Mouse (Mus musculus) urinary bladder, postnatal 10 days (tissue): Measurements from ENCODE around the gene Olfr698.
"Not testable (repeated sequence)": the region's sequence is repeated elsewhere in the genome, so short reads cannot be mapped to it uniquely, and the experiment has no call there.

Source experiments
- DNase-seq: peaks from one replicate; pipeline ENCODE4 v3.0.0; 2022; ENCODE audit warnings: low spot score

Olfr698 gene

GRCm38 (mm10) chr7:106755297-106755696 lies at the start of gene Olfr698:
TSS of gene Olfr698 (minus strand) at chr7:106755397.
- no peak for DNase-seq

DNA sequence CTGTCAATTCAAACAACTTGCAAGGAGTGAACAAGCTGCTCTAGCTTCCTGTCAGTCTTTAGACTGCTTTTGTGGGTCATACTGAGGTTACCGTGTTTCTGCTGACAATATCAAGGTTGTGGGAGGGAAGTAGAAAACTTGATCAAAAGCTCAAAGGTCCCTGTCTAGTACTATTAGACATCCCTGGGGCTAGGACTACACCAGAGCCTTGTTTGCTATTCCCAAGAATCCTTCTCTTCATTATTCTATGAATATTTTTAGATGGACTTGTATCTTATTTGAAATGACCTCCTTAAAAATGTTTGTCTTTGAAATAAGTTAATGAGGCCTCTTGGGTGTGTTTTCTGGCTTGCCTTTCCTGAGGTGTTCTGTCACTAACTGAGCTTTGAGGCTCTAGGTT lies 37.9 kb upstream of the Olfr698 start, which contains the start of gene Olfr699:
Gene Olfr699 (minus strand): TSS at position 101 of the 400 bp plus-strand sequence.
- no peak for DNase-seq

DNA sequence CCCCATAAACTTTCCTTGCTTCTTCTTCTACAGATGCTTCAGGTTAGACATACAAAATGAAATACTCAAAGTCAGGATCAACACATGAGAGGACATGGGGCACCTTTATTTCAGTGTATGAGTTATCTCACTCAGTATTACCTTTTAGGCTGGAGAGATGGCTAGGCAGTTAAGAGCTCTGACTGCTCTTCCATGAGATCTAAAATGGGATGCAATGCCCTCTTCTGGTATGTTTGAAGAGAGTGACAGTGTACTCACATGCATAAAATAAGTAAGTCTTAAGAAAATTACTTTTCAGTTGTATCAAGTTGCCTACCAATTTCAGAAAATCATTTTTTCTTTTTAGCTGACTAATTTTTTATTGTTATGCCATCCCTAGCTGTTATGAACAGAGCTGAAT lies 33.1 kb upstream of the Olfr698 start:
- DNase-seq, result no peak

- not testable (repeated sequence) for DNase-seq
Observed at GRCm38 (mm10) chr7:106761008-106761407, 5.8 kb upstream of the Olfr698 start.

DNA sequence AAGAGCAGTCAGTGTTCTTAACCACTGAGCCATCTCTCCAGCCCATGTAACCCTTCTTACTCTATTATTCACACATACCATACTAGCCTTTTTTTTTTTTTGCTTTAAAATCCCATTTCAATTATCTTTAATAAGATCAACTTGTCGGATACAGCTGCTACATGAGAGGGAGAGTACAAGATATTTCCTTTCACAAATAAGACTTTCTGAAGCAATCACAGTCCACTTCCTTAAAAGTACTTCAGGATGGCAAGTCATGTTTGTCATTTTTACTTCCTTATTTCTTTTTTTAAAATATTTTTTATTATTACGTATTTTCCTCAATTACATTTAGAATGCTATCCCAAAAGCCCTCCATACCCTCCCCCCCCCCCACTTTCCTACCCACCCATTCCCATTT lies 3.6 kb upstream of the Olfr698 start:
- DNase-seq, result no peak

DNA sequence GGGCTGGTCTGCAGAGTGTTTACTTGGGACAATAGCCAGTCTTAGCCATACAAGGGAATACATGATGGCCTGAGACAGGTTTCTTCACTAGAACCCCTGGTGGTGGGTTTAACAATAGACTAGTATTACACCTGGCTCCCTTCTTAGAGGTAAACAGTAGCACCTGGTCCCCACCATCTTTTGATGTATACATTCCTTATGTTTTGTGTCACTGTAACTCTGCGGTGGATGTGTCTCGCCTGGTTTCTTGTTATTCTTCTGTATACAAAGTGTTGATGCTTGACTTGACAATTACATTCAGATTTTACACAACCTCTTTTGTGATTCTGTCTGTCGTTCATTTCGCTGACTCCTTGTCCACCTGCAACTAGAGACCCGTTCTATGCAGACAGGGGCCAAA lies 9.4 kb downstream of the Olfr698 start:
- DNase-seq, result no peak

DNA sequence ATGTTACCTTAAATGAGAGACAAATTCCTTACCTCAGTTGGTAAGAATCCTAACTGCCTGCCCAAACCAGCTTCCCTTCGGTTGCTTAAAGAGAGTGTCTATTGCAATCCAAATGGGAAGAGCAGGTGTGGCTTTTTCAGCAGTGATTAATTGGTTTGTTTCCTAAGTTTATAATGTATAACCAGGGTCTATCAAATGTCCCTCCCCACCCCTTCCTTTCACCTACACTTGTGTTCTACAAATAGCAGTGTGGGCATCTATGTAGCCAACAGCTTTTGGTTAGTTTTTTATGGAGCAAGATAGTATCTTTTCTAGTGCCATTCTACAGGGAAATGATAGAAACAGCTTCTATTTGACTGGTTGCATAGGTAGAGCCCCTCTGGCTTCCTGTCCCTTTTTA lies 12.9 kb downstream of the Olfr698 start, which contains the start of gene Olfr697:
Gene Olfr697 (minus strand): TSS at position 101 of the 400 bp plus-strand sequence.
- DNase-seq, result no peak

- no peak for DNase-seq
Observed at GRCm38 (mm10) chr7:106737028-106737427, 18.2 kb downstream of the Olfr698 start.

DNA sequence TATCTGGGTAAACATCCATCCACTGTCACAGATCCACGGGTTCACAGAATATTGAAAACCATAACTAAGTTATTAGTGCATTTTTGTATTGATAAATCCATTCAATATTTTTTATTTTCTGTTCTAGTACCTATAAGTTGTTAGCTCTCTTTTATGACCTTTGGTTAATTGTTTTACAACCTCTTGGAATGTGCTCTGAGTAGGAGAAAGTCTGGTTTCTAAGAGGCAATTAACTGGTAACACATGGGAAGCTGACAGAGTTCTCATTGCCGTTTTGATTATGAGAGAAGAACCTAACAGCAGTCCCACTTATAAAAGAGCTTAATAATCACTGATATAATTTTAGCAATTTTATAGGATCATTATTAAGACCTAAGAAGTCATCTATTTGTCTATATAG lies 21.5 kb downstream of the Olfr698 start:
- no peak for DNase-seq

DNA sequence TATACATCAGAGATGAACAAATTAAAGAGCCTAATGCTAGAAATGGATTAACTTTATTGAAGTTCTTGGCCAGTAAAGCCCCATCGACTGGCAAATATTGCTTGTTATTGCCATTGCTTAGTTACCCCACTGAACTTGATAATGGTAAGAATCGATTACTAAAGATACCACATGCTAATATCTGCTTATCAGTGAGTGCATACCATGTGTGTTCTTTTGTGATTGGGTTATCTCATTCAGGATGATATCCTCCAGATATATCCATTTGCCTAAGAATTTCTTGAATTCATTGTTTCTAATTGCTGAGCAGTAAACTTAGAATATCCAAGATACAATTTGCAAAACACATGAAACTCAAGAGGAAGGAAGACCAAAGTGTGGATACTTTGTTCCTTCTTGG lies 29.5 kb downstream of the Olfr698 start:
- not testable (repeated sequence) for DNase-seq

- no peak for DNase-seq
Observed at GRCm38 (mm10) chr7:106716296-106716695, 38.9 kb downstream of the Olfr698 start, which contains the start of gene Olfr695. TSS of gene Olfr695 (minus strand) at chr7:106716396.

DNA sequence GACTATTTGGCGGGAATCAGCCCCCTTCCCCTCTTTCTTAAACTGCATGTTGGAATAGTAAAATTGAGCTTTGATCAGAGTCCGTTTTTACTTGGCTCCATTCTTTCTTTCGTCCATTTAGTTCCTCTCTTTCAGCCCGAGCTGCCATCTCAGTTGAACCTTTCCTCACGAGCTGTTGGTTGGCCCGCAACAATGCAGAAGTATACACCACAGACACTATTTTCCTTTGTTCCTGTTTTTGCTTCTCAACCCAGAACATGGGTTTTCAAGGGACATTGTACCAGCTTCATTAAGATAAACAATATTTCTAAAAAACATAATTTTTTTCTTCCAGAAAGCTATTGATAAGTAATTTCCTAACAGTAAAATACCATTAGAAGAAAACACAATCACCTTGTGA lies 43.7 kb downstream of the Olfr698 start:
- DNase-seq, result no peak

DNA sequence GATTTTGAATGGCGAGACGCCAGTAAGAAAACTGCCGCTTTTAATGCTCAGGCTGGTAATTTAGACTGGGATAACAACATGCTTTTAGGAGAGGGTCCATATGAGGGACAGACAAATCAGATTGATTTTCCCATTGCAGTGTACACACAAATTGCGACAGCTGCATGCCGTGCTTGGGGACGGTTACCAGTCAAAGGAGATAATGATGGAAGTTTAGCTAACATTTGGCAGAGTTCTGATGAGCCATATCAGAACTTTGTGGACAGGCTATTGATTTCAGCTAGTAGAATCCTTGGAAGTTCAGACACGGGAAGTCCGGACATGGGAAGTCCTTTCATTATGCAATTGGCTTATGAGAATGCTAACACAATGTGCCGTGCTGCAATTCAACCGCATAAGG lies 47.5 kb downstream of the Olfr698 start:
- DNase-seq, result not testable (repeated sequence)
